Mouse (Mus musculus) embryonic facial prominence, embryonic 11.5 days (tissue): Measurements from ENCODE around the gene Ripply3. TPM values are rescaled to one million over a fixed set of nuclear protein-coding genes. Genes with fewer than 3 reads are reported as not detected.

ENCODE experiments used
- ATAC-seq: fragments of 200-750 bp; cut with Nextera tagmentation; replicated peaks from 2 replicates; pipeline ENCODE4 v1.8.0; 2017; ENCODE audit warnings: low read depth; ENCODE audit not compliant: insufficient number of reproducible peaks, low FRiP score, low TSS enrichment
- DNase-seq: peaks from one replicate; pipeline ENCODE4 v3.0.0-alpha.2; 2015; ENCODE audit warnings: low spot score
- H3K27ac ChIP-seq: fragments of 300-500 bp; sonication (generic); replicated peaks from 2 replicates; pipeline ENCODE4 v1.5.1; 2014; ENCODE audit warnings: mild to moderate bottlenecking, low read depth, low read length, control low read depth
- H3K27me3 ChIP-seq: fragments of 300-500 bp; sonication (generic); 2 replicates; pipeline ENCODE4 v1.6.1; 2014; ENCODE audit warnings: mild to moderate bottlenecking, low read length, moderate library complexity, mixed read lengths; ENCODE audit not compliant: control insufficient read depth, insufficient read depth
- H3K36me3 ChIP-seq: fragments of 300-500 bp; sonication (generic); replicated peaks from 2 replicates; pipeline ENCODE4 v1.6.1; 2014; ENCODE audit warnings: low read depth, mild to moderate bottlenecking, low read length, moderate library complexity, mixed read lengths; ENCODE audit not compliant: control insufficient read depth, insufficient read depth
- H3K4me1 ChIP-seq: fragments of 300-500 bp; sonication (generic); 2 replicates; pipeline ENCODE4 v1.6.1; 2014; ENCODE audit warnings: low read length, mixed read lengths; ENCODE audit not compliant: control insufficient read depth, insufficient read depth
- H3K4me2 ChIP-seq: fragments of 300-500 bp; sonication (generic); 2 replicates; pipeline ENCODE4 v1.6.1; 2014; ENCODE audit warnings: low read depth, mild to moderate bottlenecking, control low read depth, low read length, moderate library complexity
- H3K4me3 ChIP-seq: fragments of 300-500 bp; sonication (generic); 2 replicates; pipeline ENCODE4 v1.5.1; 2014; ENCODE audit warnings: low read depth, low read length, control low read depth
- H3K9ac ChIP-seq: fragments of 300-500 bp; sonication (generic); replicated peaks from 2 replicates; pipeline ENCODE4 v1.6.1; 2014; ENCODE audit warnings: mild to moderate bottlenecking, control low read depth, low read length
- H3K9me3 ChIP-seq: fragments of 300-500 bp; sonication (generic); replicated peaks from 2 replicates; pipeline ENCODE4 v1.6.1; 2016; ENCODE audit warnings: mild to moderate bottlenecking, low read length, inconsistent platforms, mixed read lengths; ENCODE audit not compliant: control insufficient read depth
- WGBS: fragments of 180-500 bp; shearing (Covaris S2); extraction: QIAGEN DNeasy Blood & Tissue Kit; methylation state at CpG from one replicate; pipeline ENCODE4 v1.1.7; 2014; 5-methylcytosine and 5-hydroxymethylcytosine counted together
- polyA plus RNA-seq: library from polyadenylated mRNA; unstranded; fragments of >200 nt; fragmentation: Nextera tagmentation; extraction: Ambion mirVana; gene quantifications from 2 replicates; pipeline ENCODE4 v1.2.1, GENCODE M21; 2014

Ripply3 gene
- polyA plus RNA-seq, 1 experiment from 2014 or later: 5.2 TPM

GRCm38 (mm10) chr16:94299210-94299609 is 29.0 kb upstream of the Ripply3 start:
- Histone ChIP-seq H3K36me3 (no peaks in the 10 kb centered on the region), H3K9me3 (no peaks in the 10 kb centered on the region), H3K27me3 (peaks cover 2% of the 10 kb centered on the region; the same call in 1 of the 2 replicates), H3K4me3 (no peak overlapping the region), H3K9ac (no peak overlapping the region), H3K4me2 (no peak overlapping the region), H3K27ac (no peak overlapping the region), H3K4me1 (no peaks in the 10 kb centered on the region; the same call in 1 of the 2 replicates)
- 67% methylated on average over 4 of the region's 4 CpGs for WGBS
- ATAC-seq (no peak), DNase-seq (no peak)

GRCm38 (mm10) chr16:94301194-94301593 is 27.0 kb upstream of the Ripply3 start:
- Histone ChIP-seq H3K27me3 (peaks cover 2% of the 10 kb centered on the region; the same call in 1 of the 2 replicates), H3K9me3 (no peaks in the 10 kb centered on the region), H3K4me3 (no peak overlapping the region), H3K9ac (no peak overlapping the region), H3K4me1 (no peaks in the 10 kb centered on the region; the same call in 1 of the 2 replicates), H3K36me3 (no peaks in the 10 kb centered on the region), H3K4me2 (no peak overlapping the region), H3K27ac (no peak overlapping the region)
- ATAC-seq (no peak), DNase-seq (no peak)
- 90% methylated on average over 4 of the region's 4 CpGs for WGBS

DNA sequence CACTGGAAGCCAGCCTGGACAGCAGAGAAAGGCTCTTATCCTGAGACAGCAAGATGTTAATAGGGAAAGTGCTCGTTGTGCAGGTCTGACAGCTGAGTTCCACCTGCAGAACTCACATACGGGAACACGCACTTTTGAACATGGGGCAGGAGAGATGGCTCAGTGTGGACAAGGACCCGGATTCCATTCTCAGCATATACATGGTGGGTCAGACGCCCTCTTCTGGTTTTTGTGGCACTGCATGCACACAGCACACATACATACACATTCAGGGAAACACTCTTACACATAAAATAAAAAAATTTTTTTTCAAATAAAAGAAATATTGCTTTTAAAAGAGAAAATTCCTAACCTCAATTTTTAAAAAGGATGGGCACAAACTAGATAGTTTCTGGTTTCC is 26.5 kb upstream of the Ripply3 start:
- no peaks in the 10 kb centered on the region for H3K9me3 ChIP-seq
- DNase-seq: no peak
- no peak overlapping the region for H3K4me2 ChIP-seq
- H3K36me3 ChIP-seq: no peaks in the 10 kb centered on the region
- 78% methylated on average over 5 of the region's 5 CpGs for WGBS
- H3K27ac ChIP-seq: no peak overlapping the region
- no peak overlapping the region for H3K9ac ChIP-seq
- H3K4me3 ChIP-seq: no peak overlapping the region
- H3K27me3 ChIP-seq: peaks cover 2% of the 10 kb centered on the region; the same call in 1 of the 2 replicates
- no peaks in the 10 kb centered on the region; the same call in 1 of the 2 replicates for H3K4me1 ChIP-seq
- no peak for ATAC-seq

GRCm38 (mm10) chr16:94302274-94303202 is 25.7 kb upstream of the Ripply3 start:
- Histone ChIP-seq H3K4me1 (no peaks in the 10 kb centered on the region; the same call in 1 of the 2 replicates), H3K9ac (peak overlapping the region; percentile 15), H3K9me3 (no peaks in the 10 kb centered on the region), H3K4me3 (no peak overlapping the region), H3K4me2 (peak overlapping the region; percentile 40), H3K27ac (no peak overlapping the region), H3K27me3 (peaks cover 2% of the 10 kb centered on the region; the same call in 1 of the 2 replicates), H3K36me3 (no peaks in the 10 kb centered on the region)
- ATAC-seq: peak; percentile 36; the same call in 1 of the 2 replicates
- DNase-seq: peak; percentile 56
- 9% methylated on average over 30 of the region's 30 CpGs for WGBS

GRCm38 (mm10) chr16:94303203-94303535 is 25.1 kb upstream of the Ripply3 start:
- H3K4me2 ChIP-seq: peak overlapping the region; percentile 40
- DNase-seq (no peak), ATAC-seq (0 out of 2 replicates have a peak, but pooled peaks have one; percentile 15)
- no peaks in the 10 kb centered on the region; the same call in 1 of the 2 replicates for H3K4me1 ChIP-seq
- H3K9me3 ChIP-seq: no peaks in the 10 kb centered on the region
- WGBS: 21% methylated on average over 6 of the region's 6 CpGs
- no peaks in the 10 kb centered on the region for H3K36me3 ChIP-seq
- no peak overlapping the region for H3K4me3 ChIP-seq
- peaks cover 2% of the 10 kb centered on the region; the same call in 1 of the 2 replicates for H3K27me3 ChIP-seq
- H3K27ac ChIP-seq: no peak overlapping the region
- peak overlapping the region; percentile 15 for H3K9ac ChIP-seq

DNA sequence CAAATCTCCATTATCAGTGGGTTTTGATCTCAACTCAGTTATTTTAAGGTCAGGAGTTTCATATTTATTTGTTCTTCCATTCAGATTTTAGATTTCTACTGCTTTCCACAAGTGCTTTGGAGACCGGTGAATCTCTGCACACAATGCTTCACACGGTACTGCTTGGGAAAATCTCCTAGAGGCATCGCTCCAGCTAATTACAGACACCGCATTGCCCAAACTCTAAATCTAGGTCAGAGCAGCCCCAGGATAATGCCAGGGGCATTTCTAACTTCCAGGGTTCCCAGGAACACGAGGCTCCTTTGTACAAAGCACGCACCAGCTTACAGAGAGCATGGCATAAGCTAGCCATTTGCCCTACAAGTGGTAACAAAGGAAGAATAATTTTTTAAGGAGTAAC is 20.7 kb upstream of the Ripply3 start:
- Histone ChIP-seq H3K27me3 (peaks cover 2% of the 10 kb centered on the region; the same call in 1 of the 2 replicates), H3K9ac (no peak overlapping the region), H3K4me3 (no peak overlapping the region), H3K4me1 (no peaks in the 10 kb centered on the region; the same call in 1 of the 2 replicates), H3K27ac (no peak overlapping the region), H3K4me2 (no peak overlapping the region), H3K9me3 (no peaks in the 10 kb centered on the region), H3K36me3 (no peaks in the 10 kb centered on the region)
- ATAC-seq (0 out of 2 replicates have a peak, but pooled peaks have one; percentile 6), DNase-seq (no peak)
- WGBS: 36% methylated on average over 6 of the region's 6 CpGs

GRCm38 (mm10) chr16:94307942-94308341 is 20.3 kb upstream of the Ripply3 start:
- Histone ChIP-seq H3K4me1 (no peaks in the 10 kb centered on the region), H3K9me3 (no peaks in the 10 kb centered on the region), H3K9ac (no peak overlapping the region), H3K36me3 (no peaks in the 10 kb centered on the region), H3K27ac (no peak overlapping the region), H3K4me2 (no peak overlapping the region), H3K27me3 (peaks cover 2% of the 10 kb centered on the region; the same call in 1 of the 2 replicates), H3K4me3 (no peak overlapping the region)
- ATAC-seq (0 out of 2 replicates have a peak, but pooled peaks have one; percentile 31), DNase-seq (peak; percentile 91)
- WGBS: 30% methylated on average over 6 of the region's 6 CpGs

DNA sequence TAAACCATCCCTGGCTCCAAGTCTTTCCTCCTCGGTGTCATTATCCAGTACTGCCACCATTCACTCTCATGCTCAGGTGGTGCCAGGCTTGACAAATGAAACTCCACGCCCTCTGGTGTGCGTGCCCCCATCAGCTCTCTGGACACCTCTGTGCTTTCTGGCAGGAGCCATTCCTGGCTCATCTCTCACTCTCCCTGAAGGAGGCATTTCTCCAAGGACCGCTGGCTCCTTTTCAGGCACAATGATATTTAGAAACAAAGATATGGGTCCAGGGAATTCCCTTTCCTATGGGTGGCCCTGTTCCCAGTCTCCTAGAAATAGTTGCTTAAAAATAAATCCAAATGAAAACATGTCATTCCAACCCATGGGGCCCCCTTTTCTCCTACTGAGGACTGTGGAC is 19.2 kb upstream of the Ripply3 start:
- H3K27ac ChIP-seq: no peak overlapping the region
- H3K27me3 ChIP-seq: no peaks in the 10 kb centered on the region
- H3K9ac ChIP-seq: no peak overlapping the region
- 84% methylated on average over 4 of the region's 4 CpGs for WGBS
- H3K4me1 ChIP-seq: no peaks in the 10 kb centered on the region
- H3K4me3 ChIP-seq: no peak overlapping the region
- H3K4me2 ChIP-seq: no peak overlapping the region
- DNase-seq (no peak), ATAC-seq (no peak)
- no peaks in the 10 kb centered on the region for H3K36me3 ChIP-seq
- H3K9me3 ChIP-seq: no peaks in the 10 kb centered on the region
